Mouse (Mus musculus): Measurements from ENCODE around the gene Arhgef11. TPM values are rescaled to one million over a fixed set of nuclear protein-coding genes. Genes with fewer than 3 reads are reported as not detected.

The Arhgef11 gene
- polyA plus RNA-seq, 1 experiment from 2014 or later: 14.4 TPM

DNA sequence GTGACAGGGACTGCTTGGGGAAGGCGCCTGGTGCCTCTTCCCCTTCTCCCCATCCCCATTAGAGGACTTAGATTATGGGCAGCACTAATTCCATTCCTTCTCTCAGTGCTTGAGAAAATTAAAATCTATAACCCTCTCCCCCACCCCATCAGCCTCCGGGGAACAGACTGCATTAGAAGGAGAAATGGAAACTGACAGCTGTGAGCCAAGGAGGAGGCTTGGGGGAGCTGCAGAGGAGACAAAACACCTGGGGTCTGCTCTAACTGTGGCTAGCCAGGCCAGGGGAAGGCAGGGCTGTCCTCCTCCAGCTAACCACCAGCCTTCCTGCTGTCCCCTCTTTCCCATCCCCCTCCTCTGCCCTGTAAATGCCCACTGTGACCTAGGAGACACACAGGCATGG is 161.7 kb downstream of the Arhgef11 start:
- Histone ChIP-seq H3K4me1 (0 out of 2 replicates have a peak, but pooled peaks cover 3% of the 10 kb centered on the region), H3K9me3 (no peaks in the 10 kb centered on the region), H3K9ac (no peak overlapping the region), H3K27ac (no peak overlapping the region), H3K27me3 (replicated peaks) (peaks cover 17% of the 10 kb centered on the region; the same call in 1 of the 2 replicates), H3K4me3 (replicated peaks) (no peak overlapping the region), H3K4me2 (no peak overlapping the region), H3K36me3 (no peaks in the 10 kb centered on the region)
- whole genome bisulfite sequencing: 49% methylated on average over 2 of the region's 2 CpGs
- ATAC-seq (ENCODE audit: insufficient read depth, low FRiP score, low read depth): no peak

GRCm38 (mm10) chr3:87783282-87784023 is 166.1 kb downstream of the Arhgef11 start:
- Histone ChIP-seq H3K36me3 (no peaks in the 10 kb centered on the region), H3K9ac (no peak overlapping the region), H3K4me2 (no peak overlapping the region), H3K4me3 (replicated peaks) (no peak overlapping the region), H3K27ac (no peak overlapping the region), H3K9me3 (no peaks in the 10 kb centered on the region), H3K27me3 (replicated peaks) (peaks cover 4% of the 10 kb centered on the region; the same call in 1 of the 2 replicates), H3K4me1 (peaks cover 10% of the 10 kb centered on the region; the same call in 1 of the 2 replicates)
- WGBS: 83% methylated on average over 25 of the region's 25 CpGs
- ATAC-seq (ENCODE audit: insufficient read depth, low FRiP score, low read depth): no peak

GRCm38 (mm10) chr3:87785156-87785555 is 167.8 kb downstream of the Arhgef11 start:
- H3K9ac ChIP-seq: no peak overlapping the region
- H3K27ac ChIP-seq: no peak overlapping the region
- WGBS: 53% methylated on average over 5 of the region's 5 CpGs
- no peak for ATAC-seq (ENCODE audit: insufficient read depth, low FRiP score, low read depth)
- no peaks in the 10 kb centered on the region for H3K9me3 ChIP-seq
- peaks cover 11% of the 10 kb centered on the region for H3K4me1 ChIP-seq
- no peak overlapping the region for H3K4me2 ChIP-seq
- H3K4me3 ChIP-seq (replicated peaks): no peak overlapping the region
- no peaks in the 10 kb centered on the region for H3K27me3 ChIP-seq (replicated peaks)
- no peaks in the 10 kb centered on the region for H3K36me3 ChIP-seq

- no peak overlapping the region for H3K9ac ChIP-seq
- no peaks in the 10 kb centered on the region for H3K9me3 ChIP-seq
- peaks cover 11% of the 10 kb centered on the region for H3K4me1 ChIP-seq
- peaks cover under 1% of the 10 kb centered on the region; the same call in 1 of the 2 replicates for H3K27me3 ChIP-seq (replicated peaks)
- no peak for ATAC-seq (ENCODE audit: insufficient read depth, low FRiP score, low read depth)
- 19% methylated on average over 6 of the region's 6 CpGs for WGBS
- no peaks in the 10 kb centered on the region for H3K36me3 ChIP-seq
- no peak overlapping the region for H3K27ac ChIP-seq
- no peak overlapping the region for H3K4me2 ChIP-seq
- H3K4me3 ChIP-seq (replicated peaks): no peak overlapping the region
These were observed 168.4 kb downstream of the Arhgef11 start for GRCm38 (mm10) chr3:87785626-87786214.

Small RNA genes within 50 kb of the gene (microRNA-seq; reads per million reads assigned to microRNA genes)
- gene Gm24109: not detected

Other genes starting within 250 kb of the Arhgef11 start
- 0.28 TPM in 2 replicates for gene Fcrl1, start 241.2 kb upstream of the Arhgef11 start, polyA plus RNA-seq (2015; fragmentation: Nextera tagmentation; extraction: Ambion mirVana)
- not detected in 2 replicates for gene Fcrl5, start 181.8 kb upstream of the Arhgef11 start, polyA plus RNA-seq (2015; fragmentation: Nextera tagmentation; extraction: Ambion mirVana)
- gene Etv3, start 92.2 kb upstream of the Arhgef11 start, polyA plus RNA-seq (2015; fragmentation: Nextera tagmentation; extraction: Ambion mirVana): 13.9 and 14.8 TPM in 2 replicates
- gene Lrrc71, start 131.1 kb downstream of the Arhgef11 start, polyA plus RNA-seq (2015; fragmentation: Nextera tagmentation; extraction: Ambion mirVana): 0.37 and 0.53 TPM in 2 replicates
- gene Ntrk1, start 177.6 kb downstream of the Arhgef11 start, polyA plus RNA-seq (2015; fragmentation: Nextera tagmentation; extraction: Ambion mirVana): 1.9 and 2.2 TPM in 2 replicates
- gene Insrr, start 179.4 kb downstream of the Arhgef11 start, polyA plus RNA-seq (2015; fragmentation: Nextera tagmentation; extraction: Ambion mirVana): 0.59 and 0.89 TPM in 2 replicates
- 23.4 and 25.4 TPM in 2 replicates for gene Pear1, start 206.7 kb downstream of the Arhgef11 start, polyA plus RNA-seq (2015; fragmentation: Nextera tagmentation; extraction: Ambion mirVana)
- gene Sh2d2a, start 229.2 kb downstream of the Arhgef11 start, polyA plus RNA-seq (2015; fragmentation: Nextera tagmentation; extraction: Ambion mirVana): 0.21 and 0.30 TPM in 2 replicates

All from stomach, embryonic 15.5 days (tissue).